Mouse (Mus musculus): ENCODE data around the gene Htr6.

DNA sequence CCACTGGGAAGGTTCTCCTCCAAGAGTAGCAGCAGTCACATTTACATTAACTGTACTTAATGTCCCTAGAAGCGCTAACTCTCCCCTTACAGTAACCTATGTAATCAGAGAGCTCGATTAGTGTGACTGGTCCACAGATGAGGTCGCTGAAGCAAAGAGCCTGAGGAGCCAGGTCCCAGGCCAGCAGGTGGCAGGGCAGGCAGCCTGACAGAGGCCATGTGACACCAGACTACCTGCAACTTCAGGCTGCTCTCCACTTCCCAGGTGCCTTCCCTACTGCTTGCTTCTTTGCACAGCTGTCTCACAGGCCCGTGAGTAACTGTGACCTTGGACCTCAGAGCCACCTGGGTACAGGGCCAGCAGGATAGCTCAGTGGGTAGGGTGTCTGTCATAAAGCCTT lies 40.8 kb downstream of the Htr6 start:
- TF ChIP-seq CTCF (IDR thresholded peaks at IDR 0.05; ENCODE audit: extremely low read depth, insufficient read length, insufficient replicate concordance, low read depth, low read length) (peak; percentile 41; the same call in 1 of the 2 replicates), POLR2A (IDR thresholded peaks at IDR 0.05; ENCODE audit: low read depth, low read length) (no peak)

All from small intestine, adult 2 months (tissue).